14 mouse cellular contexts compared by ENCODE assay signal in the genomic region with DNA sequence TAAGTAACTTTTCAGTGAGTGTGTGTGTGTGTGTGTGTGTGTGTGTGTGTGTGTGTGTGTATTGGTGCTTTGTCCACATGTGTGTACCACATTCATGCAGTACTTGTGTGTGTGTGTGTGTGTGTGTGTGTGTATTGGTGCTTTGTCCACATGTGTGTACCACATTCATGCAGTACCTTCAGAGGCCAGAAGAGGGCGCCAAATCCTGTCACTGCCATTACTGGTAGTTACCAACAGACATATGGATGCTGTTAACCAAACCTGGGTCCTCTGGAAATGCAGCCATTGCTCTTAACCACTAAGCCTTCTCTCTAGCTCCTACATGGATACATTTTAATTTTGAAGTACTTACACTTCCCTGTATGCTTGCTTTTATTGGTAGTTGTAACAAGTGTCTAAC. TPM values are rescaled to one million over a fixed set of nuclear protein-coding genes. Genes with fewer than 3 reads are reported as not detected.
DNase-seq lines count a peak whose midpoint lies in the region; ATAC-seq and TF ChIP-seq lines count a peak whose summit lies in the region.
"Not testable (repeated sequence)": the region's sequence is repeated elsewhere in the genome, so short reads cannot be mapped to it uniquely, and the experiment has no call there.
"Had no signal": no experiment of that assay in that cellular context is flagged by ENCODE, and none has a peak within 500 bp of the region (broad histone marks: within the 10 kb centered on the region; RNA-seq: fewer than 3 reads in every experiment).

No protein-coding gene starts in this region.

- intact Hi-C loops in gastrocnemius, postnatal 14 days (cut with DNase I; ENCODE audit: low total_unique reads): not testable (repeated sequence)

- TF ChIP-seq CTCF in liver, embryonic 14.5 days (IDR thresholded peaks at IDR 0.05; ENCODE audit: low read depth): peak; percentile 91

- H3K4me1 ChIP-seq in liver, embryonic 14.5 days (replicated peaks; ENCODE audit: control insufficient read depth in 2 of 2, insufficient read depth in 2 of 2, low read length in 1 of 2): not testable (repeated sequence)

- DNase-seq in A20 (ENCODE audit: low read depth, low spot score) (peak; percentile 48), R1 (ENCODE audit: low read depth, low spot score) (peak; percentile 72)
- DNase-seq in cerebellum, postnatal 10 days: peak; percentile 47 to 52
- DNase-seq in gastrocnemius, postnatal 14 days: peak; percentile 24
- DNase-seq in kidney, adult 9 months: peak; percentile 35
- not testable (repeated sequence) for DNase-seq in liver, embryonic 14.5 days (ENCODE audit: low read depth in 3 of 3, low spot score in 3 of 3)
- peak; percentile 58 to 75 for DNase-seq in thymus, postnatal 10 days (ENCODE audit: low spot score in 2 of 2)

- H3K36me3 ChIP-seq in liver, embryonic 14.5 days (replicated peaks; ENCODE audit: control insufficient read depth, insufficient read depth, low read depth): peaks cover 32% of the 10 kb centered on the region

- ATAC-seq in liver, embryonic 14.5 days (ENCODE audit: insufficient read depth): not testable (repeated sequence)
- peak; percentile 51; the same call in 1 of the 2 replicates for ATAC-seq in neutrophil, adult 5-6 weeks (ENCODE audit: extremely low read depth, insufficient number of reproducible peaks, low FRiP score, poor library complexity, severe bottlenecking)

- not testable (repeated sequence) for H3K27ac ChIP-seq in liver, embryonic 14.5 days

- not testable (repeated sequence) for H3K4me2 ChIP-seq in liver, embryonic 14.5 days (ENCODE audit: low read depth)

- not testable (repeated sequence) for H3K4me3 ChIP-seq in liver, embryonic 14.5 days (ENCODE audit: insufficient read depth in 1 of 2, low read depth in 2 of 2, low read length in 2 of 2)

- H3K9me3 ChIP-seq in liver, embryonic 14.5 days (ENCODE audit: control insufficient read depth, low read length): not testable (repeated sequence)

- TF ChIP-seq EP300 in liver, embryonic 14.5 days (IDR thresholded peaks at IDR 0.05; ENCODE audit: low read depth): not testable (repeated sequence)

- H3K9ac ChIP-seq in liver, embryonic 14.5 days (replicated peaks): not testable (repeated sequence)

- not testable (repeated sequence) for H3K27me3 ChIP-seq in liver, embryonic 14.5 days (ENCODE audit: control insufficient read depth, insufficient read depth, low read length)

- 29% methylated on average over 1 of the region's 1 CpGs for WGBS in liver, embryonic 14.5 days (ENCODE audit: insufficient replicate concordance)

RNA-seq across cellular contexts. Expression of gene Ifngr1, which starts 9.8 kb away (rescaled TPM):
- total RNA-seq in gastrocnemius, postnatal 14 days (2021): 10 to 100 TPM; 30.3 to 46.9 TPM
- 12.6 and 17.1 TPM in 2 replicates for polyA plus RNA-seq in liver, embryonic 14.5 days (2012; rRNA removed)
- polyA plus RNA-seq in liver, embryonic 14.5 days (2014; fragmentation: Nextera tagmentation; extraction: Ambion mirVana): 36.4 and 39.5 TPM in 2 replicates
- total RNA-seq in neutrophil, adult 5-6 weeks (2017): 226 and 254 TPM in 2 replicates

RNA-seq across cellular contexts. Expression of gene Il22ra2, which starts 20.3 kb away (rescaled TPM):
- not detected for total RNA-seq in gastrocnemius, postnatal 14 days (2021)
- 0.01 and 0.03 TPM in 2 replicates for polyA plus RNA-seq in liver, embryonic 14.5 days (2012; rRNA removed)
- 0.08 and 0.18 TPM in 2 replicates for polyA plus RNA-seq in liver, embryonic 14.5 days (2014; fragmentation: Nextera tagmentation; extraction: Ambion mirVana)
- 0.47 and 1.1 TPM in 2 replicates for total RNA-seq in neutrophil, adult 5-6 weeks (2017)
- total RNA-seq: layer of hippocampus, adult 8-10 months had no signal
- polyA plus RNA-seq: forebrain, embryonic 15.5 days; hindbrain, embryonic 15.5 days; limb, embryonic 12.5 days; neural tube, embryonic 12.5 days; urinary bladder, adult 2 months had no signal
